Mouse (Mus musculus) E14TG2a.4 (cell line): ENCODE data around the gene Sidt2.

Source experiments
- CTCF ChIP-seq: conservative IDR thresholded peaks from 2 replicates; pipeline ENCODE4 v1.5.1; 2014; ENCODE audit warnings: low read length
- NANOG ChIP-seq: IDR thresholded peaks from 2 replicates; pipeline ENCODE4 v1.6.1; 2014; ENCODE audit warnings: borderline replicate concordance, low read length, mixed read lengths
- POU5F1 ChIP-seq: IDR thresholded peaks from 2 replicates; pipeline ENCODE4 v1.6.1; 2014; ENCODE audit warnings: low read length, borderline replicate concordance

DNA sequence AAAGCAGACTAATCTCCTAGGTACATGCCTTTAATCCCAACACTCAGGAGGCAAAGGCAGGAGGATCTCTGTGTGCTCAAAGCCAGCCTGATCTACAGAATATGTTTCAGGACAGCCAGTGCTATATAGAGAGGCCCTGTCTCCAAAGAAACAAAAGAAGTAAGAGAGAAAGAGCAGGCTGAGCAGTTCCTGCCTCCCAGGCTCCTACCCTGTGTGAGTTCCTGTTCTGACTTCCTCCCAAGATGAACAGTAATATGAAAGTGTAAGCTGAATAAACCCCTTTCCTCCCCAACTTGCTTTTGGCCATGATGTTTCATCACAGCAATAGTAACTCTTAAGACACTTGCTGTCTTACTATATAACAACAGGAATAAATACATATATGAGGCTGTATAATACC lies 61.4 kb downstream of the Sidt2 start:
- TF ChIP-seq CTCF (no peak), NANOG (no peak), POU5F1 (no peak)
